17 mouse cellular contexts compared by ENCODE assay signal in the genomic region with DNA sequence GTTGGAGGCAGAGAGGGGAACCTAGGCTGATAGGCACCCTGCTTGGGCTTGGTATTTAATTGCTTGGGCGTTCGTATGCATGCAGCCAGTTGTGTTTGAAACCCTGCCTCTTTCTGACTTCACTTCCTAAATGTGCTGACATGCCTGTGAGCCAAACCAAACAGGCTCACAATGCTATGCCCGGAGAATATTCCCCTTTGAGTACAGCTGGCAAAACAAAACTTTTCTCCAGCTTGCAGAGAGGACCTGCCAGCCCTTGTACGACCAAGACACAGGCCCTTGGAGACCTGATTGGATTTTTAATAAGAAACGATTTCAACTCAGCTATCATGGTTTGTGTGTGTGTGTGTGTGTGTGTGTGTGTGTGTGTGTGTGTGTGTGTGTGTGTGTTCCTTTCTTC. TPM values are rescaled to one million over a fixed set of nuclear protein-coding genes. Genes with fewer than 3 reads are reported as not detected.
A peak's percentile ranks its signal among the peaks of the same experiment; 100 is the strongest.
DNase-seq lines count a peak whose midpoint lies in the region; ATAC-seq and TF ChIP-seq lines count a peak whose summit lies in the region.
"Had no signal": no experiment of that assay in that cellular context is flagged by ENCODE, and none has a peak within 500 bp of the region (broad histone marks: within the 10 kb centered on the region; RNA-seq: fewer than 3 reads in every experiment).

No protein-coding gene starts in this region.

- H3K9me3 ChIP-seq in forebrain, postnatal 0 days (ENCODE audit: low read length) = no peaks in the 10 kb centered on the region
- no peaks in the 10 kb centered on the region for H3K9me3 ChIP-seq in forebrain, embryonic 14.5 days (replicated peaks; ENCODE audit: control insufficient read depth, low read length)
- no peaks in the 10 kb centered on the region for H3K9me3 ChIP-seq in lung, postnatal 0 days (ENCODE audit: low read length)
- no peaks in the 10 kb centered on the region for H3K9me3 ChIP-seq in heart, embryonic 12.5 days (replicated peaks)
- H3K9me3 ChIP-seq in limb, embryonic 14.5 days (ENCODE audit: control insufficient read depth, low read length) = no peaks in the 10 kb centered on the region
- H3K9me3 ChIP-seq: G1E; hindbrain, embryonic 12.5 days; liver, embryonic 12.5 days; midbrain, embryonic 12.5 days had no signal

- H3K4me3 ChIP-seq in forebrain, postnatal 0 days (ENCODE audit: low read depth, low read length) = no peak overlapping the region
- H3K4me3 ChIP-seq in forebrain, embryonic 14.5 days (ENCODE audit: low read depth, low read length) = no peak overlapping the region
- no peak overlapping the region for H3K4me3 ChIP-seq in lung, postnatal 0 days (ENCODE audit: low read depth, low read length)
- H3K4me3 ChIP-seq in heart, embryonic 12.5 days = no peak overlapping the region
- H3K4me3 ChIP-seq in limb, embryonic 14.5 days (replicated peaks; ENCODE audit: low read length) = no peak overlapping the region
- H3K4me3 ChIP-seq: hindbrain, embryonic 12.5 days; layer of hippocampus, adult 2 months; liver, embryonic 12.5 days; midbrain, embryonic 12.5 days had no signal

- no peak overlapping the region for H3K4me2 ChIP-seq in forebrain, postnatal 0 days (ENCODE audit: low read depth)
- no peak overlapping the region for H3K4me2 ChIP-seq in forebrain, embryonic 14.5 days (ENCODE audit: low read length)
- no peak overlapping the region for H3K4me2 ChIP-seq in lung, postnatal 0 days (replicated peaks; ENCODE audit: low read depth, low read length)
- no peak overlapping the region for H3K4me2 ChIP-seq in heart, embryonic 12.5 days
- H3K4me2 ChIP-seq in limb, embryonic 14.5 days (replicated peaks; ENCODE audit: low read depth, low read length, severe bottlenecking) = no peak overlapping the region
- H3K4me2 ChIP-seq: hindbrain, embryonic 12.5 days; liver, embryonic 12.5 days; midbrain, embryonic 12.5 days had no signal

- TF ChIP-seq EP300 in lung, postnatal 0 days (IDR thresholded peaks at IDR 0.05) = no peak

- H3K4me1 ChIP-seq in forebrain, postnatal 0 days (ENCODE audit: insufficient read depth) = 0 out of 2 replicates have a peak, but pooled peaks cover 5% of the 10 kb centered on the region
- peaks cover 7% of the 10 kb centered on the region; the same call in 1 of the 2 replicates for H3K4me1 ChIP-seq in forebrain, embryonic 14.5 days (ENCODE audit: control insufficient read depth, insufficient read depth, low read length)
- H3K4me1 ChIP-seq in lung, postnatal 0 days (ENCODE audit: insufficient read depth, low read depth, low read length) = no peaks in the 10 kb centered on the region
- 0 out of 2 replicates have a peak, but pooled peaks cover 2% of the 10 kb centered on the region for H3K4me1 ChIP-seq in heart, embryonic 12.5 days (replicated peaks)
- no peaks in the 10 kb centered on the region for H3K4me1 ChIP-seq in limb, embryonic 14.5 days (ENCODE audit: control insufficient read depth, insufficient read depth, low read length)
- H3K4me1 ChIP-seq: hindbrain, embryonic 12.5 days; liver, embryonic 12.5 days had no signal

- TF ChIP-seq CTCF in forebrain, postnatal 0 days (IDR thresholded peaks at IDR 0.05; ENCODE audit: low read depth) = no peak
- no peak for TF ChIP-seq CTCF in lung, postnatal 0 days (IDR thresholded peaks at IDR 0.05)

- no peaks in the 10 kb centered on the region for H3K27me3 ChIP-seq in forebrain, postnatal 0 days (ENCODE audit: insufficient read depth, low read length)
- no peaks in the 10 kb centered on the region for H3K27me3 ChIP-seq in forebrain, embryonic 14.5 days (replicated peaks; ENCODE audit: control insufficient read depth, insufficient read depth, low read length)
- H3K27me3 ChIP-seq in lung, postnatal 0 days (replicated peaks; ENCODE audit: insufficient read depth, low read length) = no peaks in the 10 kb centered on the region
- no peaks in the 10 kb centered on the region for H3K27me3 ChIP-seq in heart, embryonic 12.5 days (replicated peaks)
- H3K27me3 ChIP-seq in limb, embryonic 14.5 days (ENCODE audit: control insufficient read depth, insufficient read depth, low read length) = no peaks in the 10 kb centered on the region
- H3K27me3 ChIP-seq: hindbrain, embryonic 12.5 days; liver, embryonic 12.5 days; midbrain, embryonic 12.5 days had no signal

- no peaks in the 10 kb centered on the region for H3K36me3 ChIP-seq in forebrain, postnatal 0 days (ENCODE audit: insufficient read depth)
- H3K36me3 ChIP-seq in forebrain, embryonic 14.5 days (ENCODE audit: control insufficient read depth, insufficient read depth, low read length) = no peaks in the 10 kb centered on the region
- no peaks in the 10 kb centered on the region for H3K36me3 ChIP-seq in lung, postnatal 0 days (ENCODE audit: insufficient read depth, low read length)
- H3K36me3 ChIP-seq in heart, embryonic 12.5 days = no peaks in the 10 kb centered on the region
- no peaks in the 10 kb centered on the region for H3K36me3 ChIP-seq in limb, embryonic 14.5 days (ENCODE audit: control insufficient read depth, insufficient read depth, low read length)
- H3K36me3 ChIP-seq: G1E; hindbrain, embryonic 12.5 days; liver, embryonic 12.5 days; midbrain, embryonic 12.5 days had no signal

- ATAC-seq in forebrain, postnatal 0 days = peak; percentile 38; the same call in 1 of the 2 replicates
- no peak for ATAC-seq in forebrain, embryonic 14.5 days
- ATAC-seq in lung, postnatal 0 days = no peak
- peak; percentile 29; the same call in 1 of the 2 replicates for ATAC-seq in heart, embryonic 12.5 days (ENCODE audit: insufficient number of reproducible peaks, low FRiP score)
- ATAC-seq in limb, embryonic 14.5 days (ENCODE audit: low FRiP score, low read depth) = peak; percentile 41; the same call in 1 of the 2 replicates
- ATAC-seq: liver, embryonic 12.5 days had no signal

- 10% methylated on average over 5 of the region's 5 CpGs for WGBS in forebrain, postnatal 0 days
- WGBS in forebrain, embryonic 14.5 days = 11% methylated on average over 5 of the region's 5 CpGs
- 42% methylated on average over 5 of the region's 5 CpGs for WGBS in lung, postnatal 0 days
- WGBS in heart, embryonic 12.5 days = 31% methylated on average over 5 of the region's 5 CpGs
- WGBS in limb, embryonic 14.5 days = 50% methylated on average over 5 of the region's 5 CpGs

- TF ChIP-seq POLR2A in limb, embryonic 14.5 days (IDR thresholded peaks at IDR 0.05; ENCODE audit: borderline replicate concordance, extremely low read depth, insufficient read depth, insufficient read length) = no peak

- DNase-seq in forebrain, postnatal 0 days = no peak
- no peak for DNase-seq in forebrain, embryonic 14.5 days (ENCODE audit: low spot score)
- peak; percentile 50 for DNase-seq in lung, postnatal 36 days
- no peak for DNase-seq in lung, postnatal 0 days (ENCODE audit: low spot score)
- peak; percentile 34 for DNase-seq in limb, embryonic 14.5 days (ENCODE audit: low spot score)
- no peak for DNase-seq in natural killer cell, adult 2 months (ENCODE audit: low spot score in 2 of 2)
- no peak for DNase-seq in layer of hippocampus, postnatal 25 days (ENCODE audit: extremely low spot score in 1 of 2, low spot score in 1 of 2)
- DNase-seq: cerebellum, adult 2 months; kidney, adult 9 months; right cerebral cortex, postnatal 4 days; thymus, adult 2 months had no signal

- H3K27ac ChIP-seq in forebrain, postnatal 0 days (ENCODE audit: low read depth, low read length) = no peak overlapping the region
- H3K27ac ChIP-seq in forebrain, embryonic 14.5 days (ENCODE audit: low read depth, low read length) = no peak overlapping the region
- H3K27ac ChIP-seq in lung, postnatal 0 days (ENCODE audit: low read length) = no peak overlapping the region
- 0 out of 2 replicates have a peak overlapping the region, but pooled peaks have one; percentile 37 for H3K27ac ChIP-seq in heart, embryonic 12.5 days (ENCODE audit: poor library complexity, severe bottlenecking)
- H3K27ac ChIP-seq in limb, embryonic 14.5 days (replicated peaks; ENCODE audit: low read depth, low read length) = no peak overlapping the region
- H3K27ac ChIP-seq: hindbrain, embryonic 12.5 days; layer of hippocampus, adult 2 months; liver, embryonic 12.5 days; midbrain, embryonic 12.5 days had no signal

- H3K9ac ChIP-seq in forebrain, postnatal 0 days = no peak overlapping the region
- no peak overlapping the region for H3K9ac ChIP-seq in forebrain, embryonic 14.5 days (ENCODE audit: low read length)
- no peak overlapping the region for H3K9ac ChIP-seq in lung, postnatal 0 days (replicated peaks; ENCODE audit: low read depth)
- H3K9ac ChIP-seq in heart, embryonic 12.5 days = no peak overlapping the region
- H3K9ac ChIP-seq in limb, embryonic 14.5 days (ENCODE audit: low read depth, low read length, severe bottlenecking) = no peak overlapping the region
- H3K9ac ChIP-seq: hindbrain, embryonic 12.5 days; liver, embryonic 12.5 days; midbrain, embryonic 12.5 days had no signal

RNA-seq across cellular contexts. Expression of a gene that starts 14.0 kb away (rescaled TPM):
- total RNA-seq in forebrain, postnatal 0 days (2014; rRNA removed) = 39.3 and 42.9 TPM in 2 replicates
- 47.0 and 50.1 TPM in 2 replicates for polyA plus RNA-seq in forebrain, postnatal 0 days (2015; fragmentation: Nextera tagmentation; extraction: Ambion mirVana)
- polyA plus RNA-seq in forebrain, embryonic 14.5 days (2014; fragmentation: Nextera tagmentation; extraction: Ambion mirVana) = 36.0 and 36.4 TPM in 2 replicates
- 145 and 158 TPM in 2 replicates for polyA plus RNA-seq in lung, postnatal 0 days (2015; fragmentation: Nextera tagmentation; extraction: Ambion mirVana)
- polyA plus RNA-seq in heart, embryonic 12.5 days (2016; fragmentation: Nextera tagmentation; extraction: Ambion mirVana) = 95.0 and 95.1 TPM in 2 replicates
- 65.3 and 91.6 TPM in 2 replicates for polyA plus RNA-seq in limb, embryonic 14.5 days (2012; rRNA removed)
- polyA plus RNA-seq in limb, embryonic 14.5 days (2014; fragmentation: Nextera tagmentation; extraction: Ambion mirVana) = 50.6 and 56.2 TPM in 2 replicates
- total RNA-seq in layer of hippocampus, postnatal 25 days (2021) = 100 to 1,000 TPM in 1 of 2 experiments, 10 to 100 TPM in 1; 90.0 to 105 TPM

RNA-seq across cellular contexts. Expression of a gene that starts 59.1 kb away (rescaled TPM):
- total RNA-seq in forebrain, postnatal 0 days (2014; rRNA removed) = 24.3 and 31.3 TPM in 2 replicates
- 13.3 and 21.3 TPM in 2 replicates for polyA plus RNA-seq in forebrain, postnatal 0 days (2015; fragmentation: Nextera tagmentation; extraction: Ambion mirVana)
- polyA plus RNA-seq in forebrain, embryonic 14.5 days (2014; fragmentation: Nextera tagmentation; extraction: Ambion mirVana) = 18.7 and 23.6 TPM in 2 replicates
- 25.5 and 28.9 TPM in 2 replicates for polyA plus RNA-seq in lung, postnatal 0 days (2015; fragmentation: Nextera tagmentation; extraction: Ambion mirVana)
- 23.6 TPM in 2 replicates for polyA plus RNA-seq in heart, embryonic 12.5 days (2016; fragmentation: Nextera tagmentation; extraction: Ambion mirVana)
- 21.2 and 21.4 TPM in 2 replicates for polyA plus RNA-seq in limb, embryonic 14.5 days (2012; rRNA removed)
- polyA plus RNA-seq in limb, embryonic 14.5 days (2014; fragmentation: Nextera tagmentation; extraction: Ambion mirVana) = 25.2 and 29.4 TPM in 2 replicates
- total RNA-seq in layer of hippocampus, postnatal 25 days (2021) = 10 to 100 TPM; 24.8 to 37.7 TPM

Comparison
In these comparisons a context has a peak if more than half of its experiments do, and no peak if none do; other contexts are left out.
1. ATAC-seq: peak in forebrain, postnatal 0 days (single experiment), heart, embryonic 12.5 days (single experiment) and limb, embryonic 14.5 days (single experiment); none in forebrain, embryonic 14.5 days (single experiment) and lung, postnatal 0 days (single experiment).
2. DNase-seq: peak in lung, postnatal 36 days (single experiment) and limb, embryonic 14.5 days (single experiment); none in forebrain, postnatal 0 days (single experiment), forebrain, embryonic 14.5 days (single experiment), lung, postnatal 0 days (single experiment), natural killer cell, adult 2 months (0 of 2) and layer of hippocampus, postnatal 25 days (0 of 2).